Mouse (Mus musculus): ENCODE measurements around the gene Hist2h4.
"Not testable (repeated sequence)": the region's sequence is repeated elsewhere in the genome, so short reads cannot be mapped to it uniquely, and the experiment has no call there.

The Hist2h4 gene

DNA sequence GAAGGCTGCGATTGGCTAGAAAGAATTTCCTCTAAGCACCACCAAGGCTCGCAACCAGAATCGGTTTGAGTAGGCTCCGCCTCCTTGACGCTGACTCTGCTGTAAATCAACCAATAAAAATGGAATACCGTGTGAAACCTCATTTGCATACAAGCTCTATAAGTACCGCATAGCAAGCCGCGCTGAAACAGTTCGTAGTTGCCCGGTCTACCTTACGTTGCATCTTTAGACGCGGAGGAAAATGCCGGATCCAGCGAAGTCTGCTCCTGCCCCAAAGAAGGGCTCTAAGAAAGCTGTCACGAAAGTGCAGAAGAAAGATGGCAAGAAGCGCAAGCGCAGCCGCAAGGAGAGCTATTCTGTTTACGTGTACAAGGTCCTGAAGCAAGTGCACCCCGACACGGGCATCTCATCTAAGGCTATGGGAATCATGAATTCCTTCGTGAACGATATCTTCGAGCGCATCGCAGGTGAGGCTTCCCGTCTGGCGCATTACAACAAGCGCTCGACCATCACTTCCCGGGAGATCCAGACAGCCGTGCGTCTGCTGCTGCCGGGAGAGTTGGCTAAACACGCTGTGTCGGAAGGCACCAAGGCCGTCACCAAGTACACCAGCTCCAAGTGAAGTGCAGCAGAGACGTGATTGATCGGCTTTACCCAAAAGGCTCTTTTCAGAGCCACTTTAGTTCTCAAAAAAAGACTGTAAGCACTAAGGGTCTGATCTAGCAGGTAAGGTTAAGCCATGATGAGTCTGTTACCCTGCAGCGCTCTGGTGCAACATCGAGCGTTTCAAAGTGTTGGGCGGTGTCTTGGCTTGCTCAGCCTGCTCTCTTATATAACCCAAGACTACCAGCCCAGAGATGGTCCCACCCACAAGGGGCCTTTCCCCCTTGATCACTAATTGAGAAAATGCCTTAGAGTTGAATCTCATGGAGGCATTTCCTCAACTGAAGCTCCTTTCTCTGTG is 6.7 kb upstream of the Hist2h4 start, which contains the start of gene Hist2h2bb:
TSS of gene Hist2h2bb (plus strand) at position 242 of the 964 bp plus-strand sequence.
- in situ Hi-C loops (cut with MseI, MboI) = no loop called here

DNA sequence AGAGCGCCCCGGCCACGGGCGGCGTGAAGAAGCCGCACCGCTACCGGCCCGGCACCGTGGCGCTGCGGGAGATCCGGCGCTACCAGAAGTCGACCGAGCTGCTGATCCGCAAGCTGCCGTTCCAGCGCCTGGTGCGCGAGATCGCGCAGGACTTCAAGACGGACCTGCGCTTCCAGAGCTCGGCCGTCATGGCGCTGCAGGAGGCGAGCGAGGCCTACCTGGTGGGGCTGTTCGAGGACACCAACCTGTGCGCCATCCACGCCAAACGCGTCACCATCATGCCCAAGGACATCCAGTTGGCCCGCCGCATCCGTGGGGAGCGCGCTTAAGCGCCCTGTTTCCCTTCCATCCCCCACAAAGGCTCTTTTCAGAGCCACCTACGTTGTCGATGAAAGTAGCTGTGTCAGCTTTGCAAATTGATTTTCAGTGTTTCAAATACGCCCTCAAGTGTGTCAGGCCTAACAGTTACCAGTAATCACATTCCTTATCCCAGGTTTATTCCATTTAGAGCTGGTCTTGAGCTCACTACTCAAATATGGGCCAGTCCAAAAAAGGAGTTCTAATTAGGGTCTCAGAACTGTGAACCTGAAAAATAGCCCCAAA is 5.8 kb upstream of the Hist2h4 start:
- in situ Hi-C loops (cut with MseI, MboI) = not testable (repeated sequence)

- in situ Hi-C loops (cut with MseI, MboI) = no loop called here
Observed at GRCm38 (mm10) chr3:96268051-96268775, 5.1 kb upstream of the Hist2h4 start, which contains the start of gene Hist2h3b. Hist2h3b (plus strand) TSS chr3:96268654.

- in situ Hi-C loops (cut with MseI, MboI) = no loop called here
Observed at GRCm38 (mm10) chr3:96267541-96267940, 4.4 kb upstream of the Hist2h4 start.

GRCm38 (mm10) chr3:96266132-96266710 is 3.1 kb upstream of the Hist2h4 start:
- in situ Hi-C loops (cut with MseI, MboI) = no loop called here

DNA sequence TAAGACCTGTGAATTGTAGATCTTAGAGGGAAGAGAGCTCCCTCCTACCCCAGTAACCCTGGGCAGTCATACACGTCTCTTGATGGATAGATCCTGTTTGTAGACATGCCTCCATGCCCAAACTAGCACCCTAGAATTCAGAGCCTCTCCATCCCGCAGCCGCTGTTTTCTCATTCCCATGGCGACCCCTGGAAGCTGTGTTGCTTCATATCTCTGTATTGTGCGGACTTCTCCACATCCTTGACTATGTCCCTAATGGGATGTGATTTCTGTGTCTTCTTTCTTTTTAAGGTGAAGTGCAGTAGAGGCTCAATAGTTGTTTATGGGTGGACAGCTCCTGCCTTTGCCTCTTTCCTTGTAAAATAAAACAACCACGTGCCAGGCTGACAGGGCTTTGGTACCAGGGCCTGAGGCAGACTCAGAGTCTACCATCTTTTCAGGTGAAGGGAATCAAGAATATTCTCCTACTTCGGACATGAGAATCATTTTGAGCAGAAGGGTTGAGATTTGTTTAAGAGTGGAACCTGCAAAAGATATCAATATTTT is 1.4 kb upstream of the Hist2h4 start:
- in situ Hi-C loops (cut with MseI, MboI) = no loop called here

DNA sequence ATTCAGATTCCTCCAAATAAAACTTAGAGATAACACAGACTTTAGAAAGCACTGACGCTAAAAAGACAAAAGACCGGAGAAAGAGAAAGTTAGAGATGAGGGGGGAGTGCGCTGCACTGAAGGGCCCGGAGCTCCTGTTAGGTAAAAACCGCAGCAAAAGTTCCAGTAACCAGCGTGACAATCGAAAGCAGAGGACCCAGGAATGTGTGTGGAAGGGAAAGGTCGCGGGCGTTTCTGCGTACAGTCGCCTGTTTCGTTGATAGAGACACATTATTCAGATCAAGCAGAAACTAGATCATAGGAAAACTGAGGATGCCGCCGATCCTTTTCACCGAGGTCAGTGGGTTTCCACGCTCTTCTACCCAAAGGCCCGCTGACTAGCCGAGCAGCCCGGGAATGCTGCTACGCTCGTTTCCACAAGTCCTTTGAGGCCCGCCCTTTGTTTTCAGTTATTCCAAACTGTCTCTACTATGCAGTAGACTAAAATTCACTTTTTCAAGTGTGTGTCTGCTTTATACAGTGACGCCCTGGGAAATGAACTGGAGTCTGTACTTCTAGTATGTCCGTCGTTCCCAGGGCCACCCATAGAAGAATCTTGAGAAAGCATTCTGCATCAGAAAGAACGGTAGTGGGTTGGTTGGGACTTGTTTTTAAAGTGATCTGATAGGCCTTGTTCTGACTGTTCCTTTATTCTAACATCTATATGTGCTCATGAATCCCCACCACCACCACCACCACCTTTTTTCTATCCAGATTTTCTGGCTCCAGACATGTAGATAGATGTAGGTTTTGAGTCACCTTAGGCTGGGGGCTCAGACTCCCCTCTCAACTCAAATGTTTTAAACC is 670 bp upstream of the Hist2h4 start:
- in situ Hi-C loops (cut with MseI, MboI) = no loop called here

DNA sequence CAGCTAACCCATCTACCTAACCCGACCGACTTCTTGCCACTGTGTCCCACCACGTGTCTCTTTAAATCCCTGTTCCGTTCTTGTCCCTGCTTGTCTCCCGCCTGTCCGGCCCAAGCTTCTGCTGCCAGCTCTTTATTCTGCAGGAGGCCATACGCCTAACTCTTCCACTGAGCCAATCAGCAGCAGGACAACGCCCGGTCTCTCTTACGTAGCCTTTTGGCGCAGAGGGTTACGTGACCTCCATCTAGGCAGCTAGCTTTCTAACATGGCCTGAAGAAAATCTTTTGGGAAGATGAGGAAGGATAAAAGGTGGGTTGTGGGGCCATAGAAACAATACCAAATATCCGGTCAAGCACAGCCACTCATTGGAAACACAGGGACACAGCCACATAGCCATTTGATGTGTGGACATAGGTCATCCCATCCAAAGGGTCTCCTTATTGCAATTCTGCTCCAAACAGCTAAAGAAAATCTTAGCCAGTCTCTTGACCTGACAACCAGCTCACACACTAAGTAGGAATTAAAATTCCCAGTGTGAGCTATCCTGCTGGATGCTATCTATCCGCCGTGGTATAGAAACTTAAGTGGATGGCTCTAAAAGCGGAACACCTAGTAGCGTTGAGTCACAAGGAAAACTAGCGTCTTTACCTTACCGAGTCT is 765 bp downstream of the Hist2h4 start:
- in situ Hi-C loops (cut with MseI, MboI) = no loop called here

- in situ Hi-C loops (cut with MseI, MboI) = no loop called here
Observed at GRCm38 (mm10) chr3:96261623-96262022, 1.5 kb downstream of the Hist2h4 start.

GRCm38 (mm10) chr3:96260220-96260619 is 2.9 kb downstream of the Hist2h4 start:
- in situ Hi-C loops (cut with MseI, MboI) = no loop called here

- in situ Hi-C loops (cut with MseI, MboI) = no loop called here
Observed at GRCm38 (mm10) chr3:96257190-96257589, 5.9 kb downstream of the Hist2h4 start.

DNA sequence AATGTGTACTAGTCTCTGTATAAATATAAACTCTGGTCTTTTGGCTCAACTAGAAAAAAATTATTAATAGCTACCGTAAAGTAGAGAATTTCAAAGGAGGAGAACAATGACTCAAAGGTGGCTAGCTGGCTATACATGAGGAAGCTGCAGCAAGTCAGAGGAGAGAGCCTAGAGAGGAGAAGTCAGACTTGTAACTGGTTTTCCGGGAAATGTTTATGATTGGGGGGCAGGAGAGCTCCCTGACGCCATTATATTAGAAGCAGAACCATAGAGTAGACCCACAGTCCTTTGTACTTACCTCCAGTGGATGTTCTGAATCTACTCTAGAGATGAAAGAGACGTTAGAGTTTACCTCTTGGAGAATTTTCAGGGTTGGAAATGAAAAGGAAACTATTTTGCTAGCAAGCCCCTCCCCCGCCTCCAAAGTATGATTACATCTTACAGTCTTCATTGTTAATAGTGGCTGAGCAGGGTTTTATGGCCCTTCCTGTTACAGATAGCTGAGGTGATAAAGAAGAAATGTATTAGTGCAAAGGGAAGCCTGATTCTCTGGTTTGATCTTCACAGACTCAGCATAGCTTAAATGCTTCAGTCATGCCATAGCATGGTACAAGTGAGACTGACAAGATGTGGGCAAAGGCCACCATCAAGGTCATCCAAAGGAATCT is 7.1 kb downstream of the Hist2h4 start:
- in situ Hi-C loops (cut with MseI, MboI) = no loop called here

GRCm38 (mm10) chr3:96254683-96255355 is 8.3 kb downstream of the Hist2h4 start:
- in situ Hi-C loops (cut with MseI, MboI) = no loop called here

GRCm38 (mm10) chr3:96251787-96252186 is 11.3 kb downstream of the Hist2h4 start:
- in situ Hi-C loops (cut with MseI, MboI) = no loop called here

DNA sequence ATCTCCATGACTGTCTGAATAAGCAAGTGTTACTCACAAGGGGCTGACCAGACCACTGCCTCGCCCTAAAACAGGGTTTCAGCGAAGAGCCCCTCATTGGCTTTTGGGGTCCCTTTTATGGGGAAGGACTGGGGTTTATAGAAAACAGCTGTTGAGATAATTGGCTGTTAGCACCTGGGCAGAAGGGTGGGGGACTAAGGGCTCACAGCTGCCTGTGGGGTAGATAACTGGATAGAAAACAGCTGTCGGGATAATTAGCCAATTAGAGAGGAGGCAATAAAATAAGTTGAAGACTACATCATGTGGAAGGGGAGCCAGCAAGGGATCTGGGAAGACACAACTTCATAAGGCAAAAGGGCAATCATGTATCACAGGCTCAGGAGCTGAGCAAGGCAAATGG is 12.2 kb downstream of the Hist2h4 start:
- in situ Hi-C loops (cut with MseI, MboI) = no loop called here

GRCm38 (mm10) chr3:96249034-96249345 is 14.1 kb downstream of the Hist2h4 start:
- in situ Hi-C loops (cut with MseI, MboI) = no loop called here

- in situ Hi-C loops (cut with MseI, MboI) = no loop called here
Observed at GRCm38 (mm10) chr3:96248141-96249033, 14.7 kb downstream of the Hist2h4 start.
